Mouse (Mus musculus) skeletal muscle tissue, adult 2 months (tissue): ENCODE results near the gene Aars.
A peak's percentile ranks its signal among the peaks of the same experiment; 100 is the strongest.
"Not testable (repeated sequence)": the region's sequence is repeated elsewhere in the genome, so short reads cannot be mapped to it uniquely, and the experiment has no call there.

ENCODE experiments used
- DNase-seq: peaks from one replicate; pipeline ENCODE4 v3.0.0-alpha.2; 2012; ENCODE audit warnings: low read depth, low spot score

Gene Aars

DNA sequence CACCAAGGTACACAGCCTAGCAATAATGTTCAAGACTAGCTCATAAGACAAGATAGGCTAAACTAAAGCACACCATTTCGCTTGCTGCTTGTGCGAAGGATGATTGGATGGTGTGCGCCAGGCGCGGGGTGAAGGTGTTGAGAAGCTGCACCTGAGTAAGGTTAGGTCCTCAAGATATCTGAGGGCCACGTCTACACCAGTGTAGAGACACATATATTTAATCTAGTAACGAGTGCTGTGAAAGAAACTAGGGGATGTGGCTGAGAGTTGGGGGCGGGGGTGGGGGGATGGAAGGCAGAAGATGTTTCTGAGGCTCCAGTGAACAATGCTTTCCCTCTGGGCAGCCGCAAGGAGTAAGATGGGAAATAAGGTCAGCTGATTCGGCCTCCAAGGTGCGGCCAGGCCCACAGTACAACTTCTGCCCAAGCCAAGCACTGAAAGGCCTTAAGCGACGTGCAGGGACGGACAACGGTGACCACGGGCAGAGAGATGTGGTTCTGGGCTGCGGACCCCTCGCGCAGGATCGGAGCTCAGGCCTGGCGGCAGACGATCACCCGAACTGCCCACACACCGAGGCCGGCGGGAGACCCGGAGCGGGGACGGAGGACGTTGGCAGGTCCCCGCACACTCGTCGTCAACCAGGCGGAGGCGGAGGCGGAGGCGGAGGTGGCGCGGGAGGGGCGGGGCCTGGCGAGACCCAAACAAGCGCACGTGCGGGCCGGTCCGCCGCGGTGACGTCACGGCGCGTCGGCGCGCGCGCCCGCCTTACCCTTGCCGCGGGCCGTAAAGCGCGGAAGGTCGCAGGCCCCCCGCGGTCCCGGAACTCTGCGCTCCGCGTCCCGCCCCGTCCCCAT, 61.1 kb downstream of the Aars start, which contains the start of gene Pdpr:
Pdpr (plus strand) TSS at position 766 of the 854 bp plus-strand sequence.
- peak; percentile 83 for DNase-seq

- not testable (repeated sequence) for DNase-seq
These were observed 61.9 kb downstream of the Aars start for GRCm38 (mm10) chr8:111094719-111095302.
